Mouse (Mus musculus) C2C12 (cell line): ENCODE data around the gene Pld5. TPM values are rescaled to one million over a fixed set of nuclear protein-coding genes. Genes with fewer than 3 reads are reported as not detected.

Experiments used
- H3K27me3 ChIP-seq: one replicate; pipeline ENCODE4 v1.6.1; 2011; ENCODE audit not compliant: control insufficient read depth, insufficient read depth, insufficient read length
- H3K36me3 ChIP-seq: one replicate; pipeline ENCODE4 v1.6.1; 2011; ENCODE audit not compliant: control insufficient read depth, insufficient read depth
- H3K4me3 ChIP-seq: one replicate; pipeline ENCODE4 v1.5.1; 2011; ENCODE audit warnings: mild to moderate bottlenecking, control low read depth; ENCODE audit not compliant: poor library complexity, insufficient read depth, severe bottlenecking
- H3K79me2 ChIP-seq: one replicate; pipeline ENCODE4 v1.6.1; 2011; ENCODE audit not compliant: control insufficient read depth, insufficient read depth
- H3K79me3 ChIP-seq: one replicate; pipeline ENCODE4 v1.6.1; 2011; ENCODE audit warnings: low read depth, control low read depth
- H3ac ChIP-seq: one replicate; pipeline ENCODE3; 2011; ENCODE audit warnings: low read depth; ENCODE audit not compliant: control insufficient read depth, insufficient read length
- CEBPB ChIP-seq: IDR thresholded peaks from one replicate; pipeline ENCODE4 v1.6.1; 2011; ENCODE audit warnings: low read depth, mild to moderate bottlenecking, control low read depth, moderate library complexity
- CTCF ChIP-seq: IDR thresholded peaks from one replicate; pipeline ENCODE4 v1.5.1; 2011; ENCODE audit not compliant: control insufficient read depth, insufficient read depth, insufficient read length
- FOSL1 ChIP-seq: IDR thresholded peaks from one replicate; pipeline ENCODE4 v1.8.0; 2011; ENCODE audit warnings: mild to moderate bottlenecking, low read length; ENCODE audit not compliant: poor library complexity, insufficient read depth, severe bottlenecking
- MAX ChIP-seq: IDR thresholded peaks from one replicate; pipeline ENCODE4 v1.6.1; 2011; ENCODE audit warnings: mild to moderate bottlenecking, control low read depth
- MYOD1 ChIP-seq: IDR thresholded peaks from one replicate; pipeline ENCODE4 v1.6.1; 2011; ENCODE audit warnings: low read depth; ENCODE audit not compliant: control insufficient read depth, insufficient read length
- MYOG ChIP-seq: IDR thresholded peaks from one replicate; pipeline ENCODE4 v1.6.1; 2011; ENCODE audit not compliant: control insufficient read depth, insufficient read length; ENCODE audit errors: extremely low read depth
- USF1 ChIP-seq: IDR thresholded peaks from one replicate; pipeline ENCODE4 v1.6.1; 2011; ENCODE audit warnings: low read depth, mild to moderate bottlenecking, control low read depth, moderate library complexity
- polyA plus RNA-seq: library from polyadenylated mRNA; unstranded; fragments of >200 nt; fragmentation: generic; extraction: Trizol; gene quantifications from one replicate; pipeline ENCODE4 v1.2.1, GENCODE M21; 2012; ENCODE audit warnings: missing spikeins

Pld5 gene
- polyA plus RNA-seq, 1 experiment = not detected

DNA sequence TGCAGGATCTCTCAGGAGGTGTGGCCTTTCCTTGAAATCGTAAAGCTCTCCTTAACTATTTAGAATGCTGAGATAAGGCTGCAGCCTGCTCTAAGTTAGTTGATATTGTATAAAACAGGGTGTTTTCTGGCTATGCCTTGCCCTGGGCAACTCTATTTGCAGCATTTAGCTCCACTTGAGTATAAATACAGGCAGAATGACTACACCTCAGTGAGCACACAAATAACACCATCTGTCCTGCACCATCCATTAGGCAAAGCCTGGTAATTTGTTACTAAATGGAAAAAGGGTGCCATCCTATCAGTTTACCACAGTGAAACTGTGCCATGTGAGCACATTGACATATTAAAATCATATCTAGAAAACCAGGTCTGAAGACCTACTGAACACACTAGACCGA, 149.3 kb downstream of the Pld5 start:
- Histone ChIP-seq H3K4me3 (no peak overlapping the region), H3ac (no peak overlapping the region), H3K79me2 (no peaks in the 10 kb centered on the region), H3K27me3 (no peaks in the 10 kb centered on the region), H3K36me3 (no peaks in the 10 kb centered on the region), H3K79me3 (no peaks in the 10 kb centered on the region)
- TF ChIP-seq FOSL1 (no peak), USF1 (no peak), MAX (no peak), CEBPB (no peak)

DNA sequence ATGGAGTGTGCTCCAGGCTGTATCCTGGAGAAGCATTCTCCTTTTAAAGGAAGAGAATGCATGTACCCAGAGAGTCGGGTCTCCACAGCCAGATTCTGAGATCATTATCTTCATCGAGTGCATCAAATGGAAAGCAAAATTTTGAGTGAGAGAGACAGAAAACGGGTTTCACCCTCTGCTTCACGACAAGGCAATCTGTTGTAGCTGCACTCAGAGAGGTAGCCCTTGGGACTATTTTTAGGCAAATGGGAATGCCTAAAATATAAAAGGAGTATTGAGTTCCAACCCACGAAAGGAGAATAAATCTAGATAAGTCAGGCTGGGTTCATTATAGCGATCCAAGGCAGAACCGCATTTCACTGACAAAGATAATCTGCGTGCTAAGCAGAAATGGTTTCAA, 150.7 kb downstream of the Pld5 start:
- Histone ChIP-seq H3K79me2 (no peaks in the 10 kb centered on the region), H3K79me3 (no peaks in the 10 kb centered on the region), H3K36me3 (no peaks in the 10 kb centered on the region), H3K27me3 (no peaks in the 10 kb centered on the region), H3ac (no peak overlapping the region), H3K4me3 (no peak overlapping the region)
- TF ChIP-seq USF1 (no peak), CTCF (no peak), MYOD1 (no peak), MAX (no peak), MYOG (no peak), FOSL1 (no peak), CEBPB (no peak)

DNA sequence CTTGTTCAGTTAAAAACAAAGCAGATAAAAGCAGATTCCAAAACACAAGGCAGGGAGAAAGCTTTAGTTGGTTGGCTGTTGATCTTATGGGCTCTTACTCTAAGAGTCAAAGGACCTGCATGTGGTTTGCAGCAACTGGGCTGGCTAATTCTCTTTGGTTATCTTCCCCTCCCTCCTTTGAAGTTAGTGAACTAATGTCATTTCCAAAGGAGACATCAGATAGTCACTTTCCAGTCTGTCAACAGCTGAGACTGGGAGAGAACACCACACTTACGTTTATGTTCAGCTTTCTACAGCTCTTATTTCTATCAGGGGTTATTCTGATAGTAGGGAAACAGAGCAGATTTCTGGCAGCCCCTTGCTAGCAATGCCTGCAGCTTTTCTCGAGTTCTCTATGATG, 151.3 kb downstream of the Pld5 start:
- TF ChIP-seq MYOG (no peak), MAX (no peak), FOSL1 (no peak), CEBPB (no peak), USF1 (no peak), CTCF (no peak), MYOD1 (no peak)
- no peaks in the 10 kb centered on the region for H3K79me3 ChIP-seq
- H3K27me3 ChIP-seq = no peaks in the 10 kb centered on the region
- H3K4me3 ChIP-seq = no peak overlapping the region
- no peaks in the 10 kb centered on the region for H3K79me2 ChIP-seq
- no peaks in the 10 kb centered on the region for H3K36me3 ChIP-seq
- no peak overlapping the region for H3ac ChIP-seq

DNA sequence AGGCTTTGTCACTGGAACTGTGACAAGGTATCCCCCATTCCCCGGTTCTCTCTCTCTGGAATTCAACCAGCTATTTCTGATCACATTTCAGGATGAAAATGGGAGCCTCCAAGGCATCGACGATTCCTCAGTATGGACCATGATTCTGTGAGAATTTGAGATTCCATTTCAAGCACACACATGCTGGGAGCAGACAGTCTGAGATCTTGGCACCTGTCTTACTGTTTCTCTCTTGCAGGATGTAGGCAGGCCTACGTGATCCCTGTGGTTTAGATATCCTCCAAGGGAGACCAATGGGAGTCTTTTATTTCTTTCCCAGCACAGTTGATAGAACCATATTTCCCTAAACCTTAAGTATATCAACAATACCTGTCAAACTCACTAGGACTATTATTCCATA, 159.5 kb downstream of the Pld5 start:
- no peaks in the 10 kb centered on the region for H3K36me3 ChIP-seq
- H3K27me3 ChIP-seq = no peaks in the 10 kb centered on the region
- H3K79me3 ChIP-seq = no peaks in the 10 kb centered on the region
- TF ChIP-seq USF1 (no peak), FOSL1 (no peak), CTCF (no peak), MYOG (no peak), MYOD1 (no peak), CEBPB (no peak), MAX (no peak)
- no peak overlapping the region for H3K4me3 ChIP-seq
- H3ac ChIP-seq = no peak overlapping the region
- no peaks in the 10 kb centered on the region for H3K79me2 ChIP-seq

DNA sequence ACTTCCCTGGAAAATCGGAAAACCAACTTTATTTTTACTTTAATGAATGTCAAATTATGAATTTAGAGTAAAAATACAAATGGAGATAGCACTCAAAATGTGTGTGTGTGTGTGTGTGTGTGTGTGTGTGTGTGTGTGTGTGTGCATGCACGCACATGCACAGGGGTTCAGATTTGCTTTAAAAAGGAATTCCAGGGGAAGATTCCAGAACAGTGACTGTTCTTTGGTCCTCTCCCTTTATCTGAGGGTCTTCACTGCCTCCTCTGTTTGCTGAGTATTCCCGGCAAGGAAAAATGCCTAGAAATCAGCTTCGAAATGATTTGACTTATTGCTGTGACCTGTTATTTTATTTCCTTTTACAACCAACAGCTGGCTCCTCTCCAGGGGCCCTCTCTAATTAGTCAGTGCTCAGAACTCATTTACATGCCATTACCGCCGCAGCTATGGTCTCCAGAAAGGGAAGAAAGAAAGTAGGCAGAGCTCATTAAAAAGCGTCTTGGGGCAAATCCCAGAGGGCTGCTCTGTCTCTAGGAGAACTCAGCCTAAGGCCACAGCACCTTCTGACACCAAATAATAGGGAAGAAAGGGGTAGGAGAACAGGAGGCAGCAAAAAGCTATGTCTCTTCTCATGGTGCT, 176.3 kb downstream of the Pld5 start:
- TF ChIP-seq USF1 (no peak), MAX (no peak), CTCF (no peak), MYOD1 (no peak), CEBPB (no peak), FOSL1 (no peak), MYOG (no peak)
- H3K4me3 ChIP-seq = no peak overlapping the region
- H3K27me3 ChIP-seq = no peaks in the 10 kb centered on the region
- H3ac ChIP-seq = no peak overlapping the region
- H3K36me3 ChIP-seq = no peaks in the 10 kb centered on the region
- no peaks in the 10 kb centered on the region for H3K79me3 ChIP-seq
- H3K79me2 ChIP-seq = no peaks in the 10 kb centered on the region

DNA sequence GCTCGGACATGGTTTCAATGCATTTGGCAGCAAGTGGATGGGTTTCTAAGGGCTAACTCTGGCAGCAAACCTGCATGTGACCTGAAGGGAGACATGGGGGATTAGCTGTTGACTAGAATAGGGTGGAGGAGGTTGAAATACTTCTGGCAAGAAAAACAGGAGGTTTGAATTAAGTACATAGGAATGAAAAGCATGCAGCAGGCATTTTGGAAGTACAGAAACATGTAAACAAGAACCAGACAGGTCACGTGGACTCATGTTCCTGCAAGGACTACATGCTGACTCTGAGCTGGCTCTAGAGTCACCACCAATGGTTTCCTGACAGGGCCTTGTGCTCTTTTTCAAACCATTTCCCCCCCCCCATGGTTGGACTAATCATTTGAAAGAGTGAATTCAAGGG, 183.0 kb downstream of the Pld5 start:
- no peak for TF ChIP-seq MAX
- TF ChIP-seq FOSL1 = no peak
- TF ChIP-seq MYOD1 = no peak
- TF ChIP-seq CEBPB = no peak
- TF ChIP-seq USF1 = no peak
- no peak for TF ChIP-seq MYOG
- TF ChIP-seq CTCF = no peak
- H3K79me3 ChIP-seq = no peaks in the 10 kb centered on the region
- H3K27me3 ChIP-seq = no peaks in the 10 kb centered on the region
- H3K4me3 ChIP-seq = no peak overlapping the region
- no peaks in the 10 kb centered on the region for H3K36me3 ChIP-seq
- no peak overlapping the region for H3ac ChIP-seq
- no peaks in the 10 kb centered on the region for H3K79me2 ChIP-seq
